In the genomic region with DNA sequence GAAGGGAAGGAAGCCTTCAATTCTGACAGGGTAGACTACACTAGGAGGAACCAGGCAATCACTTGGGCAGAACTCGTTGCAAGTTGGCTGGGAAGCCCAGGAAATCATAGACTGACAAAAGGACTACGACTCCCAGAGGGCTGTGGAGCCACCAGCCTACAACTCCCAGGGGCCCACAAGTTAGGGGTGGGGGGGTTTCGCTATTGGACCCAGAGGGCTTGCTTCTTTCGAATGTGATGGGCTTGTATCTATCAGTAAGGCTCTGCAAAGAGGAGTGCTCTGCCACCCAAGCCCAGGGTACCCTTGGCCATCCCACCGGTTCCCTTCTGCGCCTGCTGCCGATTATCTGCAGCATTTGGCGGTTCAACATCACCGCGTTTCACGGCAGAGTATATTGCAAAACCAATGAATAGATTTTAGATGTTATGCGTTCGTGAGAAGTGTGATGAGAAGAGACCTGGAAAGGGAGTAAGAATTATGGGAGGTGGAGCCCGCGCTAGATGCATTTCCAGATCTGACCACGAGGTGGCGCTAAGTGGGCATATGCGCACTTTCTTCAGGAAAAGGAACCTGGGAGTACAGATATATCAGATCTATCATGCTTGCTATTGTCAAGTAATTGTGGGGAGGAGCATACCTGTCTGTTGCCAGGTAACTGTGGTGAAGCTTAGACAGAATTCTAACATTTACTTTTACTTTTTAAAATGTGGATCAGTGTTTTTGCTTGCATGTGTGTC, we compare ENCODE assay signal across 8 mouse cellular contexts. TPM values are rescaled to one million over a fixed set of nuclear protein-coding genes. Genes with fewer than 3 reads are reported as not detected.
DNase-seq lines count a peak whose midpoint lies in the region; ATAC-seq lines count a peak whose summit lies in the region.

No protein-coding gene starts in this region.

- H3K4me3 ChIP-seq in intestine, embryonic 15.5 days (replicated peaks), result peak overlapping the region; percentile 27

- H3K27me3 ChIP-seq in intestine, embryonic 15.5 days (replicated peaks), result no peaks in the 10 kb centered on the region

- H3K4me2 ChIP-seq in intestine, embryonic 15.5 days (replicated peaks), result peak overlapping the region; percentile 50

- ATAC-seq in intestine, embryonic 15.5 days, result peak; percentile 67

- no peaks in the 10 kb centered on the region for H3K9me3 ChIP-seq in intestine, embryonic 15.5 days

- no peaks in the 10 kb centered on the region for H3K4me1 ChIP-seq in intestine, embryonic 15.5 days (replicated peaks)

- no peaks in the 10 kb centered on the region for H3K36me3 ChIP-seq in intestine, embryonic 15.5 days

- no peak overlapping the region for H3K9ac ChIP-seq in intestine, embryonic 15.5 days

- intact Hi-C loops in gastrocnemius, postnatal 36 days (cut with DNase I), result loop anchor here (1.0 to 2.0 kb wide), 2 partner anchors 50 to 96 kb away; no protein-coding TSS in a partner anchor
- intact Hi-C loops in left cerebral cortex, postnatal 14 days (cut with DNase I), result loop anchor here (2.0 to 10.0 kb wide), 2 partner anchors 98 to 182 kb away; a partner anchor contains a TSS

- peak; percentile 45 for DNase-seq in adrenal gland, adult 8-10 months
- peak; percentile 62 for DNase-seq in embryo, embryonic 11 days
- peak; percentile 59 to 80 for DNase-seq in gastrocnemius, postnatal 36 days
- DNase-seq in left cerebral cortex, postnatal 14 days (ENCODE audit: low spot score in 2 of 2), result peak; percentile 89 to 91
- peak; percentile 65 for DNase-seq in mesoderm, embryonic 11.5 days (ENCODE audit: low read depth, low spot score)
- DNase-seq in right cerebral cortex, postnatal 4 days, result peak; percentile 93
- DNase-seq in yolk sac, embryonic 10.5 days (ENCODE audit: low spot score), result peak; percentile 43

- 9% methylated on average over 18 of the region's 18 CpGs for WGBS in intestine, embryonic 15.5 days

- no peak overlapping the region for H3K27ac ChIP-seq in intestine, embryonic 15.5 days

RNA-seq across cellular contexts. Expression of a gene that starts 30.1 kb away (rescaled TPM):
- total RNA-seq in adrenal gland, adult 8-10 months (2022), result 10 to 100 TPM; 19.4 to 29.3 (median 24.1) TPM
- 1 to 10 TPM; 6.8 to 8.4 TPM for total RNA-seq in gastrocnemius, postnatal 36 days (2021)
- 8.6 and 10.7 TPM in 2 replicates for polyA plus RNA-seq in intestine, embryonic 15.5 days (2015; fragmentation: Nextera tagmentation; extraction: Ambion mirVana)
- 10 to 100 TPM; 18.9 to 20.6 TPM for total RNA-seq in left cerebral cortex, postnatal 14 days (2021)

Comparison
In these comparisons a context has a peak if more than half of its experiments do, and no peak if none do; other contexts are left out.
1. DNase-seq: peak in every context shown above with its lines; median percentile 93 in right cerebral cortex, postnatal 4 days; 90 in left cerebral cortex, postnatal 14 days; 70 in gastrocnemius, postnatal 36 days; 65 in mesoderm, embryonic 11.5 days; 62 in embryo, embryonic 11 days; 45 in adrenal gland, adult 8-10 months; 43 in yolk sac, embryonic 10.5 days.